Mouse (Mus musculus) limb, embryonic 10.5 days (tissue): ENCODE data around the gene Plvap. TPM values are rescaled to one million over a fixed set of nuclear protein-coding genes. Genes with fewer than 3 reads are reported as not detected.

ENCODE experiments used
- DNase-seq: peaks from one replicate; pipeline ENCODE4 v3.0.0-alpha.2; 2017; ENCODE audit warnings: low spot score
- H3K27ac ChIP-seq: fragments of 300-500 bp; sonication (generic); 2 replicates; pipeline ENCODE4 v1.5.1; 2016; ENCODE audit warnings: mild to moderate bottlenecking
- H3K27me3 ChIP-seq: fragments of 300-500 bp; sonication (generic); 2 replicates; pipeline ENCODE4 v1.6.1; 2016; ENCODE audit warnings: low read depth, mild to moderate bottlenecking; ENCODE audit not compliant: poor library complexity, severe bottlenecking
- H3K36me3 ChIP-seq: fragments of 300-500 bp; sonication (generic); 2 replicates; pipeline ENCODE4 v1.6.1; 2016; ENCODE audit warnings: mild to moderate bottlenecking, moderate library complexity
- H3K4me1 ChIP-seq: fragments of 300-500 bp; sonication (generic); 2 replicates; pipeline ENCODE4 v1.6.1; 2016
- H3K4me3 ChIP-seq: fragments of 300-500 bp; sonication (generic); 2 replicates; pipeline ENCODE4 v1.5.1; 2016; ENCODE audit warnings: mild to moderate bottlenecking, moderate library complexity
- H3K9me3 ChIP-seq: fragments of 300-500 bp; sonication (generic); replicated peaks from 2 replicates; pipeline ENCODE4 v1.6.1; 2016; ENCODE audit warnings: mild to moderate bottlenecking
- WGBS: fragments of 180-500 bp; shearing (Covaris S2); methylation state at CpG from one replicate; pipeline ENCODE4 v1.1.7; 2016; 5-methylcytosine and 5-hydroxymethylcytosine counted together
- polyA plus RNA-seq: library from polyadenylated mRNA; unstranded; fragments of >200 nt; fragmentation: Nextera tagmentation; extraction: Ambion mirVana; gene quantifications from 2 replicates; pipeline ENCODE4 v1.2.1, GENCODE M21; 2016

Gene Plvap
- polyA plus RNA-seq, 1 experiment from 2014 or later, result 74.6 TPM

- Histone ChIP-seq H3K27me3 (peaks cover 4% of the 10 kb centered on the region; the same call in 1 of the 2 replicates), H3K27ac (no peak overlapping the region), H3K36me3 (peaks cover 37% of the 10 kb centered on the region), H3K9me3 (no peaks in the 10 kb centered on the region), H3K4me1 (peaks cover 56% of the 10 kb centered on the region), H3K4me3 (no peak overlapping the region)
- WGBS, result 90% methylated on average over 2 of the region's 2 CpGs
- no peak for DNase-seq
Measured at GRCm38 (mm10) chr8:71467201-71467600, 44.4 kb downstream of the Plvap start.

GRCm38 (mm10) chr8:71466198-71466597, 45.4 kb downstream of the Plvap start:
- Histone ChIP-seq H3K27me3 (peaks cover 14% of the 10 kb centered on the region), H3K9me3 (no peaks in the 10 kb centered on the region), H3K4me3 (no peak overlapping the region), H3K36me3 (peaks cover 35% of the 10 kb centered on the region), H3K4me1 (peaks cover 65% of the 10 kb centered on the region), H3K27ac (no peak overlapping the region)
- DNase-seq, result no peak
- WGBS, result 97% methylated on average over 5 of the region's 5 CpGs

DNA sequence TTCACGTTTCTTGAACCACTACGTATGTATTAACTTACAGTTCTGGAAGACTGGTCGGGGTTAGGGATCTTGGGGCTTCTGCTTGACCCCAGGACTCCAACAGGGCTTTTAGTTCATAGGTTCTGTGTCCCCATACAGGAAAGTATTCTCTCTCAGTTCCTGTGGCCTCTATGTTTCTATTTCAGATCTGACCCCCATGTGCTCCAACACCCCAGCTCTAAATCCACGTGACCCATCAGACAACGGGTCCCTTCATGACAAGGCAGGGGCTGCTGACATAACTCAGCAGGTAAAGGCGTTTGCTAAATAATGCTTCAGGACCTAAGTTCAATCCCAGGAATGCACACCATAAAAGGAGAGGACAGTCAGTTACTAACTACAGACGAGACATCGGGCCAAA, 45.8 kb downstream of the Plvap start:
- H3K36me3 ChIP-seq, result peaks cover 35% of the 10 kb centered on the region
- H3K27me3 ChIP-seq, result peaks cover 16% of the 10 kb centered on the region
- H3K9me3 ChIP-seq, result no peaks in the 10 kb centered on the region
- 85% methylated on average over 8 of the region's 8 CpGs for WGBS
- no peak overlapping the region for H3K27ac ChIP-seq
- peak overlapping the region; percentile 76 for H3K4me3 ChIP-seq
- H3K4me1 ChIP-seq, result peaks cover 62% of the 10 kb centered on the region
- DNase-seq, result no peak

DNA sequence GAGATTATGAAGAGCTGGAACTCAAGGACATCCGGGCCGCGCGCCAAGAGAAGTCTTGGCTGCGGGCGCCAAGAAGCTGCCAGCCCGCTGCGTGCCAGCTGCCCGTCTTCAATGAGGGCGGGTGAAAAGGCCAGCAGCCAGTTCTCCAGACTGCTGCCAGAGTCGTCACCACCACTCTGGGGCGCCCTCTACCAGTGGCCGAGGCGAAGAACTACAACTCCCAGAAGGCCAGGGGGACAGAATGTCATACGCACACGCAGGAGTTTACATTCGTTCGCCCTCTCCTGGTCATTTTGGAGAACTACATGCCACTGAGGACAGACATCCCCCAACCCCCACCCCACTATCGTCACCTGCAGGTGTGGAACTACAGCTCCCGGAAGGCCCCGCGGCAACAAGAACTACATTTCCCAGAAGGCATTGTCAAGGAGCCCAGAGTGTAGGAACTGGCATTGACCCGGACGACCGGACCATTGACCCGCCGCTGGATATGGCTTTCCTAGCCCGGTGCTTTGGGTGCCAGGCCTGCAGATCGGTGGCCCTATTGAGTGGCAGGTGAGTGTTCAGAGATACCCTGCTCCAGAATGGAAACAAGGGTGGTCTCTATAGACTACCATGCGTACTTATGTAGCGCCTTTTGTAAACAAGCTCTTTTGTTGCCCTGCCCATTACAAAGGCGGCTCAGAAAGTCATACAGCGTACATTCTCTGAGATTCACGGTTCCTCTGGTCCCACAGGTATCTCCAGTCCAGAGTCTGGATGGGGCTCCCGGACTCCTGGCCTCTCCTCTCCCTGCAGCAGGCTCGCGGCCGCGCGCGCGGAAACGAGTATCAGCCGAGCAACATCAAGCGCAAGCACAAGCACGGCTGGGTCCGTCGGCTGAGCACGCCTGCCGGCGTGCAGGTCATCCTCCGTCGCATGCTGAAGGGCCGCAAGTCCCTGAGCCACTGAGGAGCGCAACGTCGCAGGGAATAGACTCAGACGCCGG, 46.7 kb downstream of the Plvap start, which contains the start of gene Mrpl34:
Gene Mrpl34, plus strand, starts transcription at position 447 of the 988 bp plus-strand sequence.
- peak within 1 kb of the TSS; percentile 76 for H3K4me3 ChIP-seq
- peak within 1 kb of the TSS; percentile 86 for H3K27ac ChIP-seq
- no peaks in the 10 kb centered on the region for H3K9me3 ChIP-seq
- H3K27me3 ChIP-seq, result peaks cover 16% of the 10 kb centered on the region
- DNase-seq, result peak; percentile 94
- peaks cover 53% of the 10 kb centered on the region for H3K4me1 ChIP-seq
- H3K36me3 ChIP-seq, result peaks cover 34% of the 10 kb centered on the region
- under 1% methylated on average over 59 of the region's 59 CpGs for WGBS

DNA sequence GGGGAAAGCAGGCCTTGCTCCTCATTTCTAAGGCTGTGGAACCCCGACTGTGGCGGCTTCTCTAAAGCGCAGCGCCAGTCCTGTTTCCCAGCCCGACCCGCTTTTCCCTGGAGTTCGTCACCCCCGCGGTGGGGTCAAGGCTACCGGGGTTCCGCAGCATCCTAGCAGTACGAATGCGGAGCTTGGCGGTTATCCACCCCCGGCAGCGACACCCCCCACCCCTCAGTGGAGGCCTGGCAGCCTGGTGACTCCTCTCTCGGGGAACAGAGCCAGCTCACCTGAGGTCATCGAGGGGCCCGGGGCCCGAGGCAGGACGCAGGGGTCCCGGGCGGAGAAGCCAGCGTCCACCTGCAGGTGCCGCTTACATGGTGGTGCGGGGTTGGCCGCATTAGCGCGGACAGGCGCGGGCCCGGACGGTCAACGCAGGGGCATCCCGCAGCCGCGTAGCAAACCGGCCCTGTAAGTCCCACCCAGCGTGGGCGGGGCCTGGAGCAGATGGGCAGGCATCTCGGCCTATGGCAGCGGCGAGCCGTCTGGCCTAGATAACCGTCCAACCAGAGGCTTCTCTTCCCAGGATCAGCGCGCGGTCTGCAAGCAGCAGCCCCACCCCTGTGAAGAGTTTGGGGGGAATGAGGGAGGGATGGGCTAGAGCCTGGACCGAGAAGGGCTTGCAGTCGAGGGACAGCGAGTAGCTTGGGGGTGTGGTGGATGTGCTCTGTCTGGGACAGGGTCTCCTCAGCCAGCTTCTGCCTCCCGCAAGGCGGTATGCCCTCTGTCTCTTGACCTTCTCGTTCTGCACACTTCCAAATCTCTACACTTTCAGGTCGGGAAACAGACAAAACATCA, 48.1 kb downstream of the Plvap start, which contains the start of gene Abhd8:
Gene Abhd8, minus strand, starts transcription at position 468 of the 846 bp plus-strand sequence.
- Histone ChIP-seq H3K27me3 (peaks cover 16% of the 10 kb centered on the region), H3K9me3 (no peaks in the 10 kb centered on the region), H3K27ac (peak within 1 kb of the TSS; percentile 86), H3K4me3 (peak within 1 kb of the TSS; percentile 76), H3K4me1 (peaks cover 42% of the 10 kb centered on the region), H3K36me3 (peaks cover 48% of the 10 kb centered on the region)
- DNase-seq, result peak; percentile 94
- WGBS, result under 1% methylated on average over 55 of the region's 55 CpGs

DNA sequence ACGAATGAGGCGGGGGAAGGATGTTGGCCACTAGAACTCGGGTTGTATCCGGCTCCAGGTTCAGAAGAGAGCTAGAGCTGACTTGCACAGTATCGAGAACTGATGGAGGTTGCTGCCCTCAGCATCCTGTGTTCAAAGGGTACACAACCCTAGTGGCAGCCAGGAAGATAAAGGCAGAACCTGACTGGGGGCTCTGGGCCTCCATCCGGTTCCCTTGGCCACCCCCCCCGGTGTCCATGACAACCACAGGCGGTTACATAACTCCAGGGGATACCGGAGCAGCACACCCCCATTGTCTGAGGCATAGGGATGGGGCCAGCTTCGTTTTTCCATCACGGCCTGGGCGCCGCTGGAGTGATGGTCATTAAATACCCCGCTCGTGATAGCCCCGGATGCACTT, 48.8 kb downstream of the Plvap start:
- 8% methylated on average over 16 of the region's 16 CpGs for WGBS
- H3K36me3 ChIP-seq, result peaks cover 54% of the 10 kb centered on the region
- peak overlapping the region; percentile 76 for H3K4me3 ChIP-seq
- H3K4me1 ChIP-seq, result peaks cover 42% of the 10 kb centered on the region
- peak; percentile 62 for DNase-seq
- peak overlapping the region; percentile 86 for H3K27ac ChIP-seq
- no peaks in the 10 kb centered on the region for H3K9me3 ChIP-seq
- H3K27me3 ChIP-seq, result peaks cover 16% of the 10 kb centered on the region

DNA sequence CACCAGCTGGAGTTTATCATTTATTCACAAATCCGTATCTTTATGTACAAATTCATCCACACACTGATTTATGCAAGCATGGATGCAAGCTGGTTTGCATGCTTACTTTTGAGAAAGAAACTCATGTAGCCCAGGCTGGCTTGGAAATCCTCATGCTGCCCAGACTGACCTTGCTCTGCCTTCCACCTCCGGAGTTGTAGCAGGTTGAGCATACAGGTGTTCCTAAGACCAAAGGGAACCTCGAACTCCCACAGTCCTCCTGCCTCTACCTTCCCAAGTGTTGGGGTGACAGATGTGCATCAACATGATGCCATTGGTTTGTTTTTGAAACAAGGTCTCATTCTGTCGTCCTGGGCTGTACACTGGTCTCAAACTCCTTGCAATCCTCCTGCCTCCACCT, 49.4 kb downstream of the Plvap start:
- no peak overlapping the region for H3K27ac ChIP-seq

DNA sequence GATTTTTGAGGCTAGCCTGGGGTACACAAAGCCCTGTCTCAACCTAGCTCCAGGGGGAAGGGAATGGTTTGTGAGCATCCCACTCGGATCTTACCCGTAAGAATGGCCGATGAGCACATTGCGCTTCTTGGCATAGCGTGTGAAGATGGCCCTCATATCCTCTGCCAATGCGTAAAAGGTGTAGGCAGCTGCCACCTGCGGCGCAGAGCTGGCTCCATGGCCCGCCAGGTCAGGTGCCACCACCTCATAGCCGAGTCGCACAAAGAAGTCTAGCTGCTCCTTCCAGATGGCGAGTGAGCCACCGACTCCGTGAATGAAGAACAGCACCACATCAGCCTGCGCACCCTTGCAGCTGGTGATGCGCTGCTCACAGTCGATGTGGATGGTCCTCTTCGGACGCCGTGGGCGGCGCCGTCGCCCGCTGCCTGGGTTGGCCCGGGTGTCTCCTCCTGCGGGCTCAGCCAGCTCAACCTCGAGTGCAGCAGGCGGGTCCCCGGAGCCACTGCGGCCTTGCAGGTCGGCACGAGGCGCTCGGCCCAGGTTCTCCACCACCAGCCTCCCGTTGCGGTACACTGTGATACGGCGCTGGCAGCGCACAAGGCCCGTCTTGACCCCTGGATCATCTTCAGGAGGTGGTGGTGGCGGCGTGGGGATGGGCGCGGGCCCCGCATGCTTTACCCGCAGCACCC, 50.3 kb downstream of the Plvap start:
- DNase-seq, result no peak
- H3K9me3 ChIP-seq, result no peaks in the 10 kb centered on the region
- peaks cover 47% of the 10 kb centered on the region for H3K4me1 ChIP-seq
- peak overlapping the region; percentile 76; the same call in 1 of the 2 replicates for H3K4me3 ChIP-seq
- H3K27me3 ChIP-seq, result peaks cover 24% of the 10 kb centered on the region
- 74% methylated on average over 47 of the region's 47 CpGs for WGBS
- peaks cover 55% of the 10 kb centered on the region for H3K36me3 ChIP-seq
- H3K27ac ChIP-seq, result no peak overlapping the region

More for the DNA sequence above, 49.4 kb downstream of the Plvap start:
- 78% methylated on average over 4 of the region's 4 CpGs for WGBS
- peaks cover 42% of the 10 kb centered on the region for H3K4me1 ChIP-seq
- peaks cover 17% of the 10 kb centered on the region for H3K27me3 ChIP-seq
- peak overlapping the region; percentile 76 for H3K4me3 ChIP-seq
- no peaks in the 10 kb centered on the region for H3K9me3 ChIP-seq
- H3K36me3 ChIP-seq, result peaks cover 57% of the 10 kb centered on the region
- DNase-seq, result no peak

DNA sequence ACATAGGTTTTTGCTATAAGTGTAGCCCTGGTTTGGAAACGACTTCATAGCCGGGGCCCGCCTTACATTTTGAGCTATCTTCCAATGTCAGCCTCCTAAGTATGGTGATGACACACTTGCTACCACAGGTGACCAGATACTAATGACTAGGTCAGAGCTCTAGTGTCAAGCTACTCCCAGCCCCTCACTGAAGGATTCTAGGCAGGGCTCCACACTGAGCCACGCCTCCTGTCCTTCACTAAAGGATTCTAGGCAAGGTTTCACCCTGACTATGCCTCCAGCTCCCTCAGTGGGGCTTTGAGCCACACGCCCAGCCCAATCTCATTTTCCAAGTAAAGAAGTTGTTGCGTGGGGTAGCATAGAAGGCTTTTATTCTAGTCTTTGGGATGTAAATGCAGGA, 50.8 kb downstream of the Plvap start:
- Histone ChIP-seq H3K4me1 (peaks cover 46% of the 10 kb centered on the region), H3K27me3 (peaks cover 24% of the 10 kb centered on the region), H3K9me3 (no peaks in the 10 kb centered on the region), H3K4me3 (no peak overlapping the region), H3K36me3 (peaks cover 51% of the 10 kb centered on the region), H3K27ac (no peak overlapping the region)
- no peak for DNase-seq
- WGBS, result 94% methylated on average over 6 of the region's 6 CpGs

DNA sequence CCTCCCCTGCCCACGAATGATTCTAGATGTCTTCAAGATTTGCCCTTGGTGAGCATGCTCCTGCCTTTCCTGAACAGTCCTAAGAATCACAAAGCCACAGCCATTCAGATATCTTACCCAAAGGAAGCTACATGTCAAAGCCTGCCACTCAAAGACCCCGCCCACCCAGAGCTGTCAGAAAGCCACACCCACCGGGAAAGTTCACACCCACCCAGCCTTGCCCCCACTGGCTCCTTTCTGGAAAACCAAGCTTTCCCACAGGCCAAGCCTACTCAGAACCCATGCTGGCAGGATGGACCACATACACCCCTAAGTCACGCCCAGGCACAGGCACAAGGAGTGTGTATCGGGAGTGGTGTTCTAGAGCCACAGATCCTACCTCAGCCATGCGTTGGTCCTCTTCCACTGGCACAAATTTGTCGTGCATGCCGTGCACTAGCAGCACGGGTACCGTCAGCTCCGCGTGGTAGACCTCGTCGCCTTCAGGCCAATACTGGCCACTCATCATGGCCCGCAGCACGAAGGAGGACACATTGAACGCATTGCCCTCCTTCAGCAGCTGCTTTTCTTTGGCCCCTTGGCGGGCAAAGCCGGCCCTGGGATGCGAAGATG, 53.8 kb downstream of the Plvap start:
- no peak overlapping the region for H3K27ac ChIP-seq
- peaks cover 28% of the 10 kb centered on the region for H3K27me3 ChIP-seq
- no peaks in the 10 kb centered on the region for H3K9me3 ChIP-seq
- H3K36me3 ChIP-seq, result peaks cover 51% of the 10 kb centered on the region
- DNase-seq, result peak; percentile 26
- H3K4me3 ChIP-seq, result no peak overlapping the region
- WGBS, result 80% methylated on average over 20 of the region's 20 CpGs
- H3K4me1 ChIP-seq, result peaks cover 26% of the 10 kb centered on the region

GRCm38 (mm10) chr8:71456906-71457305, 54.6 kb downstream of the Plvap start:
- peak; percentile 31 for DNase-seq
- Histone ChIP-seq H3K27me3 (peaks cover 21% of the 10 kb centered on the region), H3K4me1 (peaks cover 18% of the 10 kb centered on the region), H3K9me3 (no peaks in the 10 kb centered on the region), H3K36me3 (peaks cover 51% of the 10 kb centered on the region), H3K27ac (no peak overlapping the region), H3K4me3 (no peak overlapping the region)
- 37% methylated on average over 22 of the region's 22 CpGs for WGBS

GRCm38 (mm10) chr8:71454668-71455067, 56.9 kb downstream of the Plvap start:
- peaks cover 17% of the 10 kb centered on the region for H3K4me1 ChIP-seq
- no peak for DNase-seq
- no peak overlapping the region for H3K4me3 ChIP-seq
- peaks cover 31% of the 10 kb centered on the region for H3K36me3 ChIP-seq
- H3K27me3 ChIP-seq, result peaks cover 12% of the 10 kb centered on the region; the same call in 1 of the 2 replicates
- no peaks in the 10 kb centered on the region for H3K9me3 ChIP-seq
- H3K27ac ChIP-seq, result no peak overlapping the region
- 81% methylated on average over 8 of the region's 8 CpGs for whole genome bisulfite sequencing
